Mouse (Mus musculus) retina, embryonic 14.5 days (tissue): ENCODE data around the gene St7.

Experiments
- DNase-seq: peaks from one replicate; pipeline ENCODE4 v3.0.0-alpha.2; 2015; ENCODE audit warnings: low spot score

The St7 gene

DNA sequence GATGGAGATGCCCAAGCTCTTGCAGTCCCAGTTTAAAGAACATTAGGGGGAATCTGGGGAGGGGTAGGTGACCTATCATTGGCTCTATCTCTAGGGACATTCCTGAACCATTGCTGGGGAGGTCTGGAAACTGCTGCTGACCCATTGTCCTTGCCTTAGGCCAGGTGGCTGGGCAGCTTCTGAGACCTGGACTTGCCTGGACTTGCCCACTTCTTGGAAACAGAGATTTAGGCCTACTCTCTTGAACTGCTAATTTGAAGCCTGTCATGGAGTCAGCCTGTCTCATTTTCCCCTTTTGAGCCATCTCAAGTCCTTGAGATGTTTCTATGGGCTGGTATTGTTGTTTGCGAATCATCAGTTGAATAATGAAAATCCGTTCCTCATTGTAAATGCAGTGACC is 130.9 kb downstream of the St7 start:
- no peak for DNase-seq

DNA sequence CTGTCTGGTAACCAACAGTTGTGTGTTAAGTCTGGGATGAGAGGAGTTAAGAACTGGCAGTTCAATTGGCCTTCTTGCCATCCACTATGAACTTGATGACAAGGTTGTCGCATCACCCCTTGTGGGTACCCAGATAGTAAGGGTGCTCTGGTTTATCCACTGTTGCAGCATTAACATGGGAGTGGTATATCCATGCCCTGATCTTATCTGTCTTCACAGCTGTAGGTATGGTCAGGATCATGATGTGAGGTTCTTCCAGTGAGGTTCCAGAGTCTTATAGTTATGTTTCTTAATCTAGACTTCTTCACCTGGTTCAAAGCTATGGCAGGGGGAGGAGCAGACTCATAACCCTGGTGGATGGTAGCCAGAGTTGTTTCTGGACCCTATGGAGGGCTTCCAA is 132.0 kb downstream of the St7 start:
- DNase-seq, result no peak

DNA sequence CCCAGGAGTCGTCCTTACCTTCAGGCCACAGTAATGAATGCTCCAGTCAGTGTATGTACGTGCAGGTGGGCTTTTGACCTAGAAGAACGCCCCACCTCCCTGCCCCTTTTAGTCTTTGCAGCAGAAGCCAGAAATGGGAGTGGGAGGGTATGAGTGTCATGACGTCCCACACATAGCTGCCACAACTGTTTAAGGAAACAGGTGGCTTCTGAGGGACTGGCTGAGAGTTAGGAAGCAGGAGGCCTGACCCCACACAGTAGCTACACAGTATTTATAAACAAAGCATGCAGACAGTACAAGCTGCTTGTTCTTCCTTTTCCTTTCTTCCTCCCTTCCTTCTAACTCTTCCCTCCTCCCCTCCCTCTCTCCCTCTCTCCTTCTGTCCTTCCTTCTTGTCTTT is 135.6 kb downstream of the St7 start:
- DNase-seq, result no peak

DNA sequence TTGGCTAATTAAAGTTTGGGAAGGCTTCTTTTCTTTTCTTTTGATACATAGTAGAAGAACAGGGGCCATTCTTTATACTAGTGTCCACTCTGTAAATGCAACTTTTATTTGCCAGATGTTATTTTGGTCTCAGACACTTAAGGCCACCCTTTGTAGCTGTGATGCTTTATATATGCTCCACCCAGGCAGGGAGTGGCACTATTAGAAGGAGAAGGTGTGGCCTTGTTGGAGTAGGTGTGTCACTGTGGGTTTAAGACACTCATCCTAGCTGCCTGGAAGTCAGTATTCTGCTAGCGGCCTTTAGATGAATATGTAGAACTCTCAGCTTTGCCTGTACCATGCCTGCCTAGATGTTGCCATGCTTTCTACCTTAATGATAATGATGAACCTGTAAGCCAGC is 137.2 kb downstream of the St7 start:
- no peak for DNase-seq

DNA sequence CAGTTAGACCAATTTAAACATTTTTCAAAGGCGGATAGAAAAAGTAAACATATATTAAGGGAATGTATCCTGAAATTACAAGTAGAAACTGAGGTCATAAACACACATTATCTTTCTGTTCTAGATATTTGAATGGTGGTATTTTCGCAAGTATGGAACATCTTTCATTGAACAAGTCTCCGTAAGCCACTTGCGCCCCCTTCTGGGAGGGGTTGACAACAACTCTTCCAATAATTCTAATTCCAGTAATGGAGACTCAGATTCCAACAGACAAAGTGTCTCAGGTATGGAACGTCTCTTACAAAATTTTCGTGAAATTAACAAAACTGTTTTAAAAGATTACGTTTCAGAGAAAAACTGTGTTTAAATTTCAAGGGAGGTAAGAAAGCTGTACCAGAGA is 141.8 kb downstream of the St7 start:
- peak; percentile 87 for DNase-seq

DNA sequence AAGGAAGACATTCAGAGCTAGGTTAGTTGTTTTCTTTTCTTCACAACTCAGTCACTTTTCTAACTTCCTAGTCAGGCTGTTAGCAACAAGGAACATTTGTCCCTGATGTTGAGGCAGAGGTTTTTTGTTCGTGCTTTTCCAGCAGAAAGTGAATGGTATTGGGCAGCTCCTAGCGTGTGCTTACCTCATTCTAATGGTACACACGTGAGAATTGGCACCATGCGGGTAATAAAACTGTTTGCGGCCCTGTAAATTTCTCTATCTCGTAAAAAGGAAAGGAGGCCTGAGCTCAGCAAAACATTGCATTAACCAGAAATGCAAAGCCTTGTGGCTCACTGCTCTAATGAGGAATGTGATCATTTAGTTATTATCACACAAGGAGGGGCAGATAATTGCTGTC is 143.0 kb downstream of the St7 start:
- no peak for DNase-seq

DNA sequence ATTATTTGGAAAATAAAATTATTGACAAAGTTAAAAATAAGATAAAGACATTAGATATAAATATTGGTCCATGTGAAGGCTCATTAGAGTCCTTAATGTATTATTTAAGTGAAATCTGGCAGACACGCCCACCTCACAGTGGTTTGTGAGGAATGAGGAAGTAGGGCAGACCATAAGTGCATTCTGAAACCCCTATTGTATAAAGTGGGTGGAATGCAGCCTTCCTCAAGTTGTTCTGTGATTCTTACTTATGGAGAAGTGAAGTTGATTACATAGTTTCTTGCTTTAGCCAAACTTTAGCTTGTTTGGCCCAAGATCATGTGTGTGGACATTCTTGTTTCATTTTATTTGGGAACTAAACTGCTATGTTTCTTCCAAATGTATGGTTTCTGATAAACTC is 144.9 kb downstream of the St7 start:
- no peak for DNase-seq

DNA sequence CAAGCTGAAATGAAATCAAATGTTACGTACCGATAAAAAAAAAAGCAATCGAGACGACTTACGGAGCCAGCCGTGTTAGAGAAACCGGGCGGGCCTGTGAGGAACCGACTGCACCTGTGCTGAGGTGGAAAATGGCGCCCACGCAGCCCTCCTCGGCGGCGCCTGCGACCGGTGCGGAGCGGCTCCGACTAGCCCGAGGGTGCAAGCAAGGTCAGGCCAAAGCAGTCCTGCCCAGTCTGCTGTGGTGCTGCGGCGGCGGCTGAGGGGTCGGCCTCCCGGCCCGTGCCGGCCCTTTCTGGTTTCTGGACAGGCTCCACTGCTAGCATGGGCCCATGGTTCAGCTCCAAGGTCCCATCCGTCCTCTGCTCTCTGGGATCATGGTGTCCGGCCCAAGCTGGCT is 147.7 kb downstream of the St7 start:
- DNase-seq, result no peak

DNA sequence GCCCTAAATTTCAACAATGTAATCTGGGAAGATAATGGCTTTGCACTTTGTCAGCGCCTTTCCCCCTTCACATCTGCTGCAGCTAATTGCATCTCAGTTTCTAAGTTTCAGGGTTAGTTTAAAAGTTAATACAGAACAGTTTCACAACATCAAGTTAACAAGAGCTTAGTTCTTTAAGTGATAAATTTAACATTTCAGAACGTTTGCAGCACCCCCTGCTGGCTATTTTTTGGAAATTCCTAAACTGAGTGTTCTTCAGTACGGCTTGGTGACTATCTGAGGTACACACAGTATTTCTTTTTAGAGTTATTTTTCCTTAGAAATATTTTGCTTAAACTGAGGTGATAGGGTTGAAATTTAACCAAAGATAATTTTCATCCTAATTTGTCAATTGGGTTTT is 150.0 kb downstream of the St7 start:
- peak; percentile 79 for DNase-seq

DNA sequence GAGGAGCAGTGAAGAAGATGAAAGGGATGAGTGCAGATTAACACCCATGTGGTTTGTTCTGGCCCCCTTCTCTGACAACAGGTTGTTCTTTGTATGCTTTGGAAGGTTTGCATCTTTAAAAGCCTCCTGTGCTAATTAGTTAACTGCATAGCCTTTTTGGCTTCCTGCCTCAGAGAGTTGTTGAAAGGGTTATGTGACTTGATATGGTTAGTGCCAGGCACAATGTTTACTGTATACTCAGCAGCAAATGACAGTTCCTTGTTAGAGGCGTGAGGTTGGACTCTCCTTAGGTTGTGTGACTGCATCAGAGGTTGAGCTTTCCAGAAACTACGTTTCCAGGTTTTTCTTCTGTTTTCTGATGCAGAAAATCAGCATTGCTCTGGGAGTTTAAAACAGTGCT is 158.6 kb downstream of the St7 start:
- no peak for DNase-seq

DNA sequence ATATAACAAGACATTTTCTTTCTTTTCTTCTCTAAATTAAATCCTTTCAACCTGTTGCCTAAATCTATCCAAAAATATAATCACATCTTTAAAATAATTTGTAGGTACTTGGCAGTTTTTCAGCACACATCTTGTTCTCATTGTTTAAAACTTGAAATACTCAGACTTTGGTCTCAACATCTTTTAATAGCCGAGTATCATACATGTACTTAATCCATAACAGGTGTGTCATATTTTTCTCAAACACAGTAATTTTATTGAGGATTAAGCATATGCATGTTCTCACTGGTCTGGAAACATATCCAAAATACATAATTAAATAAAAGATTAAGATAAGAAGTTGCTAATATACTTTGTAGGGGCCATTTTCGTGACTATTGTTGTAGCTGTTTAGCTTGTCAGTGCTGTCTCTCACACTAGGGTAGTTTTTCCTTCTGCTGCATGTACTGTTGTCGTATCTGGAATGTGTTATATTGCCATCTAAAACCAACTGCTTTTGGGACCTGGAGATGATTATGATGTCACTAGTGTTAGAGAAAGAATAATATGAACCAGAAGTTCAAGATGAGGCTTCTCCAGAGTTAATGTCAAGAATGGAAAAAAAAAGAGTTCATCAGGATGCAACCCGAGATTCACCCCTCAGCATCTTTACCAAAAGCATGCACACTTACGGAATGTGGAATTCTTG is 161.0 kb downstream of the St7 start:
- no peak for DNase-seq

DNA sequence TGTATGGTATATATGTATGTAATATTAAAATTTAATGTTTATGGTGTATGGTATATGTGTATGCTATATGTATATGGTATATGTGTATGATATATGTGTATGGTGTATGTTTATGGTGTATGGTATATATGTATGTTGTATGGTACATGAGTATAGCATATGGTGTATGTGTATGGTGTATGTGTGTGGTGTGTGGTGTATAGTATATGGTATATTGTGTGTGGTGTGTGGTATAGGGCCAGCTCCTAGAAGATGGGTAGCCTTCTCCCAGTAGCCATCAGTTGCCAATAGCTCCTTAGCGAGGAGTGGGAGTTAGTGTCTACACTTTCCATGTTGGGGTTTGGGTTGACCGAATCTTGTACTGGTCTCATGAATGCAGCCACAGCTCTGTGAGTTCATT is 162.9 kb downstream of the St7 start:
- no peak for DNase-seq

DNA sequence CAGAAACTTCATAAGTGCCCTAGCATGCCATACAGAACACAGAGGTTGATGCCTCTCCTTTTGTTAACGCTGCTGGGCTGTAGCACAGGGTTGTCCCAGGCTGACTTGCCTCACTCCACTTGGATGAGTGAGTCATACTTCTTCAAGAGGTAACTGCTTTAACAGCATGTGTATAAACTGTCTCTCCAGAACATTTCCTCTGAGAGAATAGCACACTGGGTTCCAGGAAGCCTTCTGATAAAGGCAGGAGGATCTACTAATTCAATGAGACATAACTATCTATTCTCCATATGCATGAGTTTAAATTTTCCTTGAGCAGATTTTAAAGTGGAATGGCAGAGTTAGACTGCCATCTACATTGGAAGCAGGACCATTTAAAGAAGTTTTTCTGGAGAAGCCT is 166.8 kb downstream of the St7 start:
- no peak for DNase-seq

DNA sequence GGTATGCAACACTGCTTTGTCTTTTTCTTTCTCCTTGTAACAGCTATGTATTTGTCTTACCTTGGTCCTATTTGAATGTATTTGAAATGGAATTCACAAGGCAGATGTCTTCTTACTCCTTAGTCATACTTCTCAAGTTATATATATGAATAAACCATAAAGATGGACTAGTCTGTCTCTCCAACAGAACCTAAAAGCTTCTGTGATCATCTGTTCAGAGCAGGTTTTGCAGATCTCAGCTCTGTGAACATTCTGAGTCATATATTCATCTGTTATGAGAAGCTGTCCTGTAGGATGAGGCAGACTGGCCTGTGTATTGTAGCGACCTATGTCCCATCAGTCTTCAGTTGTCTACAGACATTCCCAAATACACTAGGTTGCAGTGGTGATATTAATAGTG is 167.7 kb downstream of the St7 start:
- DNase-seq, result no peak

DNA sequence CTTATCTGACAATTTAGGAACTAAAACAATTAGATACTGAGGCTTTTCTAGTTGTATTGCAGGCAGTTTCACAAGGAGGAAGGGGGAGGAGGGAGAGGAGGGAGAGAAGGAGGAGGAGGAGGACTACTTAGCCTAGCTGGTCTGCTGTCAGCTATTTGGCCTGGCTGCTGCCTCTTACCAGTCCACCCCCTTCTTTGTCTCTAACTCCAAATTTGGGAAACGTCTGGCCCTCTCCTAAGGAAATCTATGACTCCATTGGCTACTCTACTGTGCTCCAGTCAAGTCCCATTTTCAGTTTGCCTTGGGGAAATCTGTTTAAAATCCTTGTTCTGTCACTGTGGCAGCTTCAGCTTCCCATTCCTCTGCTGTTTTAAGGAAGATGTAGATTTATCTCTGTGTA is 175.1 kb downstream of the St7 start:
- no peak for DNase-seq

DNA sequence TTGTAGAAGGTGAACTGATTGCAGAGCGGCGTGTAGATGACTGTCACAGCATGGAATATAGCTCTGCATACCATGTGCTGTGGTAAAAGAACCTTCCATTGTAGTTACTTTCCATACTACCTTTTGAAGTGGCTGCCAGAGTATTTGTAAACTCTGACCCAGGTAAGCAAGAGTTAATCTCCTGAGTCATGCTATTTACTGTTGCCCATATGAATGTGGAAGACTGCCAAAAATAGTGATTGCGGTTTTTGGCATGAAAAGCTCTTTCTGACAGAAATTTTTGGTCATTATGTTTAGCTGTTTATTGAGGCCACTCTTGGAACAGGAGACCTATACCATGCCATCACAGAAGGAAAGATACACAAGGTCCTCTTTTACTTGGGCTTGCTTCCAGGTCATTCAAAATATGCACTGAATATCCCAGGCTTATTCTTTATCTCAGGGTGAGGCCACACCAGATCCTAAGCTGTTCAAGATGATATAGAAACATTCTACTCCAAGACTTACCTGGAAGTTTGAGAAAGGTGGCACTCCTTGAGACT is 179.2 kb downstream of the St7 start:
- no peak for DNase-seq

DNA sequence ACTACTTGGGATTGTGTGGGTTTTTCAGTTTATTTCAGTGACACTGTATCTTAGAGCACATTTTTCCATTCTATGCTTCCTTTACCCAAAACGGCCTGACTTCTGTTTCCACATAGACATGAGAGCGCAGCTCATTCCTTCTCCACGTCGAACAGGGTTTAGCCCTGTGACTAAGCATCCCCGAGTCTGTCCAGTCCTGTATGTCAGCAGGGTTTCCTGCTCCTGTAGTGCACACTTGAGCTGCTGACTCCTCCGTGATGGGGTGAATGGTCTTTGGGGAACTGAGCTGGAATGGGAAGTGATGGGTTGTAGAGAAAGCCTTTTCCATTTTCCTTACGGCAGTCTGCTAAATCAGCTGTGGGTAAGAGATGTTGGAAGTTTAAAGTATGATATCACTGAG is 182.9 kb downstream of the St7 start:
- no peak for DNase-seq

DNA sequence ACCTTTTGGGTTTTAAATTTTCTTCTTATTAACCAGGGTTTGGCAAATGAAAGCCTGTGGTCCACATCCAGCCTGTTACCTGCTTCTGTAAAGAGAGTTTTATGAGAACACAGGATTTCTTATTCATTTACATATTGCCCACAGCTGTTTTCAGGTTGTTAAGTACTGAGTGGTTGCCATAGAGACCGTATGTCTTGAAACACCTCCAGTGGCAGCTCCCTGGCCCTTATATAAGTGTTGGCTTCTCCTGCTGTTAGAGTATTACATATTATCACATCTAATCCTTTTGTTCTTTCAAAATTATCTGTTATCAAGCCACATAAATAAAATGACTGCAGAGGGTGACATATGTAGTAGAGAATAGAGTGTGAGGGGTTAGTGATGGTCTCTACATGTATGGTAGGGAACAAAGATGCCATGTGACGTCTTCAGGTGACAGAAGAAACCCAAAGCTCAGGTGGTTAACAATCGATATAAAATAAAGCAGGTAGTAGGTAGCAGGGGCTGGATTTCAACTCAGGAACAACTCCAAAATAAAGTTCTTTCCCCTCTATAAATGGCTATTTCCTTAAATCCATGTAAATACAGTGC is 183.4 kb downstream of the St7 start:
- DNase-seq, result no peak

DNA sequence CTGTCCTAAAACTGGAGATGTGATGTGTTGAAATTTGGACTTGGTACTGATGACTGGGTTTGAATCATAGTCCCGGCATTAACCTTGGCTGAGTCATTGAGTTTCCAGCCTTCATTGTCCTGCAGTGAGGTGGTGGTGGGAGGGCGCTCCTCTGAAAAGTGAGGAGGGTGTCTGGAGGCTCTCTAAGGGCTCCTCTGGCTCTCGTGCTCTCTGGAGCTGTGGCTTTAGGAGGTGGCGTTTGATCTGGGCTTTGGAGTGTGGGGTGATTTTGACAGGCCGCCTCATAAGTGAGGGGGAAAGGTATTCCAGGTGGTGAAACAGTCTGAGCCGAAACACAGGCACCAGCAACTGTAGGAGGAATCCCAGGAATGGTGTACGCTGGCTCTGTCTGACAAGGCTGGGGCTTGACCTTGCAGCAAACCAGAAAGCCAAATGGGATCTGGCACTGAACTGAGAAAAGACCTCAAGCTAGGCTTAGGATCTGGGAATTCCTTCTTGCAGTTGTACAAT is 184.0 kb downstream of the St7 start:
- DNase-seq, result no peak

DNA sequence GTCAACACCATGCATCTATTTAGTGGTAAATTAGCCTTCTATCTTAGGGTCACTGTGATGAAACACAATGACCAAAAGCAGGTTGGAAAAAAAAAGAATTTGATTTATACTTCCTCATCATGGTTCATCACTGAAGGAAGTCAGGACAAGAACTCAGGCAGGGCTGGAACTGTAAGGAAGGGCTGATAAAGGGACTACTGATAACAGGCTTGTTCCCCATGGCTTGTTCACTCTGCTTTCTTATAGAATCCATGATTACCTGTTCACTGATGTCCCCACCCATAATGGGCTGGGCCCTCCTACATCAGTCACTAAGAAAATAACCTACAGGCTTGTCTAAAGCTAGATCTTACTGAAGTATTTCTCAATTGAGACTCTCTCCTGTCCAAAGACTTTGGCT is 190.2 kb downstream of the St7 start:
- DNase-seq, result no peak

DNA sequence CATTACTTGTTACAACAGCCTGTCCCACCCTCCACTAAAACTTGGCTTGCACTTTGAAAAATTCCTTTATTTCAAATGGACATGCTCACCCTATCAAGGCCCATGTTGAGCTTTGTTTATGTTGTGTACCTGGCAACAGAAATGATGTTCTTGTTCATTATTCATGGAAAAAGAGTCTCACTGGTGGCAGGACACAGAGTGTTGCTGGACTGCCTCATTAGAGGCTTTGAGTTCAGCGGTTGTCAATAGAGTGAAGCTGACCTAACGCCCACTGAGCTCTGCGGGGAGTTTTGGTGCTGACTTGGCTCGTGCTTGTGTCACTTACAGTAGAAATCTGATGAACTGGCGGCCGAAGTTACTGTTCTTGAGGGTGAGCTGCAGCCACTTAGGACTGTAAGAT is 195.0 kb downstream of the St7 start:
- DNase-seq, result peak; percentile 35

DNA sequence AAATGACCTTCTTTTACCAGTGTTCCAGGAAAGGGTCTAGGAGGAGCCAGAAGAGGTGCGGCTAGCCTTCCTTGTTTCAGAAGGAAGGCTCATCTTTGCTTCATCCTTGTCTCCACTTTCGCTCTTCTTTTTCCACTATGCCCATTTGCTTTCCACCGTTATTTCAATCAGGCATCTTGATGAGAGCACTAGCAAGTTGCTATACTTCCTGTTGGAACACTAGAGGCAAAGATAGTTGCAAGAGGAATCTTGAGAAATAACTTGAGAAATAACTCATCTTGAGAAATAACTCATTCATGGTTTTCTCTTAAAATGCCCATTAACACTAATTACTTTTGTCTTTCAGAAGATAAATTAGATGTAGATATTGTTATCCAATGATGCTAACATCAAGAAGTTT is 202.8 kb downstream of the St7 start:
- DNase-seq, result no peak

DNA sequence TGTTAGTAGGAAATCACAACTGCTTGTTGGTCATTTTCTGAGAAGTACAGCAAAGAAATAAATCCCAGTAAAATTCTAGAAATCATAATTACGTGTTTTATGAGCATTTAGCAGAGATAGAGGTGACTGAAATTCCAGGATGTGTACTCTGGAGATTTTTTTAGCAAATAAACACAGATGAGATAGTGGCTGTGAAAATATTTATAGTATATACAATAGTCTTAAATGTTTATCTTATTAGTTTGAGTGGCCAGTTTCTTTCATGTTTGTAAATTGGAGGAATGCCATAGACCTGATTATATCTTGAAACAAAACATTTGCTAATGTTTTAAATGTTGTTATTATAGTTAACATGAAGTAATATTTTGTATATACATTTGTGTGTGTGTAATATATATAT is 205.8 kb downstream of the St7 start:
- no peak for DNase-seq

DNA sequence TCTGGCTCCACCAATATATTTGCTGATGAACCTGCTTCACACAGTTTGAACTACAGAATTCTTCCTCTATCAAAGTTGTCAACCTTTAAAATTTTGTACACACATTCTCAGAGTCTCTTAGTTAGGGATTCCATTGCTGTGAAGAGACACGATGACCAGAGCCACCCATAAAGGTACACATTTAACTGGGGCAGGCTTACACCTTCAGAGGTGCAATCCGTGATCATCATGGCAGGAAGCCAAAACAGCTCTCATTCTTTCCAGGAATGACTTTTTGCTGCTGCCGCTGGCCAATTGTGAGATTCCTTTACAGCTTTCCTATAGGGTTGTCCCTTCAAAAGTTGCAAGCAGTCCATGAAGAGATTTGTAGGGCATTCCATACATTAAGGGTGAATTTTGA is 210.6 kb downstream of the St7 start:
- DNase-seq, result no peak
